Mouse (Mus musculus) adrenal gland, postnatal 25 days (tissue): Measurements from ENCODE around the gene Umps. TPM values are rescaled to one million over a fixed set of nuclear protein-coding genes. Genes with fewer than 3 reads are reported as not detected.

Experiments
- DNase-seq: peaks from one replicate; pipeline ENCODE4 v3.0.0; 2021; ENCODE audit warnings: mixed read lengths
- total RNA-seq: library from RNA; stranded (reverse); gene quantifications from 2 replicates; pipeline ENCODE4 v1.2.3, GENCODE M21; 2021

The Umps gene
- total RNA-seq, 1 experiment from 2014 or later = 48.2 TPM

DNA sequence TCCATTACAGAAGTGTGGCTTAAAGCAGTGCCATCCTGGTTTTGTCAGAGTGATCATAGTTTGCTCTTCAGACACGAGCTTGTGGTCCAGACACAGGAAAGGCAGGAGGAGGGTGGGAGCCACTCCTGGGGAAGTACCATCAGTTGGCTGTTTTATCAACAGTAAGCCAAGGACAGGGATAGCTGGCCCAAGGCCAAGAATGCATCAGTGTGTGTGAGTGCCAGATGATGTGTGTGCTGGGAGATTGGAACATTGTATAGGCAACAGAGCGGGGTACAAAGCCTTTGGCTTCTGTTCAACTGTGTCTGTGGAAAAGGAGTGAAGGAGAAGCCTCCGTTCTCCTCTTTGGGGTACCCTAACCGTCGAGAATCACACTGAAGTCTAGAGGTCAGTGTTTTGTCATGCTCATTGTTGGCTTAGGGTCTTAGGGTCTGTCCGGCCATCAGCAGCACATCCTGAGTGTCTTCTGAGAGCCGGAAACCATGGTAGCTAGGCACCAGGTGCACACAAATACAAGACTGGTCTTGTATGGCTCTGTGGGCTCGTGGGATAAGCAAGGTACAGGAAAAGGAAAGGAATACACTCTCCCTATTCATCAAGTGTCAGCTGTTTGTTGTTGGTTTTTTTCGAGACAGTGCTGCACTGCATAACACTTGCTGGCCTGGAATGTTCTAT, 37.9 kb downstream of the Umps start:
- peak; percentile 75 for DNase-seq

DNA sequence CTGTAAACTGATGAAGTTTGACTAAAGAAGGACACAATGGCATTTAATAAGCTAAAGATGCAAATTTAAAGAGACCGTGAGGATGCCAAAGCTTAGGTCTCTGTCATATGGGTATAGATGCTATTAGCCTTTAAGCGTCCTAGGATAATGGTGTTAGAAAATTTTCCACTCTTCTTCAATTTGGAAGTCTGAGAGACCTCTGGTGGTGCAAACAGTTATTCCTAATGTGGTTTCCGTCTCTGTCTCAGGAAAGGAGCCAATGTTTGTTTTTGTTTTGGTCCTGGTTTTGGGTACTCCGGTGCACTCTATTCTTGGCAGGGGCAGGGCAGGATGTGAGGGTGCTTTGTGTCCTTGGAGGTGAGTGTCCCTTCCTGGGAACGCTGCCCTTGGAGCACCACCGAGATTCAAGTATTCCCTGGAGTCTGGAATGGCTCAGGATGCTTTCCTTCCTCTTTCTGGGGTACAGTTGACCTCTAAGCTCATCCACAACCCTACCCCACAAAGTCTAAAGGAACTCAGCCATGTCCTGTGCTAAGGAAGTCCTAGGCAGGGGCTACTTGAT, 39.5 kb downstream of the Umps start:
- DNase-seq = no peak

DNA sequence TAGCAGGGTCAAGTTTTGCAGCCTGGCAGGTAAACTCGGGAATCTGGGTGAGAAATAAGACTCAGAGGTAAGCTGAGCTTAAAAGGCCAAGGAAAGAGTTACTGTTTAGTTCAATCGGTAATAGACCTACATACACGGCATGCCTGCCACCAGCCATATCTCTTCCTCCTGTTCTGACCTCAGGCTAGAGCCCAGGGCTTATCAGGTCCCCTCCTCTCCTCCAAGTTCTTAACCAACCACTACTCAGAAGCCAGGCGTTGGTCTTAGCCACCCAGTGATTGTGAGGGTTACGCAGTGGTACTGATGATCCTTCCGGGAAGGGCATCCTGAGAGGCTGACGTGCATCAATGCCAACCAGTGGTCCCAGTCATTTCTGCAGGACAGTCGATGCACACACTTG, 43.1 kb downstream of the Umps start:
- DNase-seq = no peak

DNA sequence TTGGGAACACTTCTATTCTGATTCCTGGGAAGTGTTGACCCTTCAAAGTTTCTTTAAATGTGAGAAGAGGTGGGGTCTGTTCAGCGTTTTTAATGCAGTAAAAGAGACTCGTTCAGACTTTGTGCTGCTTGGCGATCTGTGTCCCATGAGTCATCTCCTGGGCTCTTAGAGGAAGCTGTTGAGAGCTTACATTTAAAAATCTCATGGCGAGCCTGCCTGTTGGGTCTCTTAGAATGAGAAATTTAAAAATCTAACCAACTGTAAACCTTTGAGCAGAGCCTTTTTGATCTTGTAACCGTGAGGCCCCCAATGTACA, 43.9 kb downstream of the Umps start:
- no peak for DNase-seq

DNA sequence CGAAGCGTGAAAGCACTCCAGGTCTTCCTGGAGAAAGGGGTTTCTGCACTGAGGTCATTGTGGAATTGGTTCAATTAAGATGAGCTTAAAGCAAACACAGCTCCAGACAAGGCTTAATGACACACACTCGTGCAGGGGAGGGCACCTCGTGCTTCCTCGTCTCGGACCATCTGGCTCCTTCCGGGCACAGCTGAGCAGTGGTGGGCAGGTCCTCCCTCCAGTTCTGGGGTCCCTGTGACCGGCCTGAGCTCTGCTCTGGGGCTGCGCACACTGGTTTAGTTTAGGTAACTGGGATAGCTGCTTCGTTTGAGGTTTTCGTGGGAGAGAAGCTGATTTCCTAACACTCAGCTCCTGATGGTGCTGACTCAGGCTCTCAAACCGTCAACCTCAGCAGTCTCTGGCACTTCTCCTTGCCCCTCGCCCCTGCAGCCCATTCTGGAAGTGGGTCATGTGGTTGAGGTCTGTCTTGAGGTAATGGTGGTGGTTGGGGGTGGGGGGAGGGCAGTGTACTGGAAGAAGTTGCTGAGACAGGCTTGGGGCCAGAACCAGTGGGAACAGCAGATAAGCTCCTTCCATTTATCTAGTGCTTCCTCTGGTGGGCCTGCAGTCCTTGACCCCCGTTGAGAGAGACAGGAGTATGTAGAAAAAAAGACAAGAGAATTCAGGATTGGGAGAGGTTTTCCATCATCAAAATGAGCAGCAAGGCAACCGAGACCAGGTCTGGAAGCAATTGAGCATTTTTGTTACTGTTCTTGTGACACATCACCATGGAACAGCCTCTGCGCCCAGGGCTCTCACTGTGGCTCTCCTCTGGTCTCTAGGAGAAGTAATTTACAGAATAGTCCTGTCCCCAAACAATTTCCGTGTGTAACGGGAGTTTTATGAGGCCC, 44.5 kb downstream of the Umps start:
- no peak for DNase-seq

DNA sequence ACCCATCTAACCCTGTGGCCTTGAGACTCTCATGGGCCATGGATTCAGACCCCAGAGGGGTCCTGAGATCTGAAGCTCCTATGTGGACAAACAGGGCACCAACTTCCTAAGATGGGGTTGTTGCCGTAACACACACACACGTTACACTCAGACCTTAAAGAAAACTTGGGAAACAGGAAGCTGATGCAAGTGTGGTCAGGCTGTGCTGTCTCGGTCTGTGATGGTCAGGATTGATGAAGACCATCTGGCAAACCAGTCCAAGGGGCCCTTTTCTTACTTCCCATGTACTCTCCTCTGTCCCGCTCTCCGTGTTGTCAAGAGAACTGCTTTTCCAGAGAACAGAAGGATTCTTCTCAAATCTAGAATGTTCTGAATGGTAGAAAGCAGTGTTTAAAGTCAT, 45.3 kb downstream of the Umps start:
- DNase-seq = no peak

DNA sequence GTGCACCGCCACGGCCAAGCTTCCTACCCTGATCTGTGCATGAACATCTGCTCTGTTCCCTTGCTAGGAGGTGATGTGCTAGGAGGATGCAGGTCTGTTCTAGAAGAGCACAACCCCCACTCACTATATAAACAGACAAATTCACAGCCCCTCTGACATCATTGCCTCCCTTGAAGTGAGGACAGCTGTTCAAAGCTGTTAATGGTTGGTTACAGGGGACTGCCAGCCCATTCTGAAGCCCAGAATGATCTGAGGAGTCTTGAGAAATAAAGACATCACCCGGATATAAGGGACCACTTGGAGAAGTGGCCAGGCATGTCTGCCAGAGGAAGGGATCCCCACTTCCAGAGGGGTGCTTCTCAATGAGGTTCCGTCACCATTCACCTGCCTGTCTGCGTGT, 48.9 kb downstream of the Umps start:
- no peak for DNase-seq

DNA sequence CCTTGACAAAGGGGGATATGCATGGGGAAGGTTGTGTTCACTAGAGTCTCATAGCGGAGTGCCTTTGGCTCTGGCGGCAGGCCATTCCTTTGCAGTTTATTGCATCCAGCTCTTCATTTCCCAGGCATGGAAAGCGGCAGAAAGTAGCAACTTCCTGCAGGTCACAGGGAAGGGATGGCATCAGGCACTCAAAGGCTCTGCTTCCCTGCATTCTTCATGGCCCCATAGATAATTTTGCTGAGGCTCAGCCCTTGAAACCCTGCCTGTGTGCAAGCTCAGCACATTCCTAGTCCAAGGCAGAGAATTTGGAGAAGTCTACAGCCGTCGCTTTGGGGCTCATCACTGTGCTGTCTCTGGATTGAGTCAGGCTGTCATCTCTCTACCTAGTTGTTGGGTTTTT, 49.4 kb downstream of the Umps start:
- DNase-seq = peak; percentile 24

DNA sequence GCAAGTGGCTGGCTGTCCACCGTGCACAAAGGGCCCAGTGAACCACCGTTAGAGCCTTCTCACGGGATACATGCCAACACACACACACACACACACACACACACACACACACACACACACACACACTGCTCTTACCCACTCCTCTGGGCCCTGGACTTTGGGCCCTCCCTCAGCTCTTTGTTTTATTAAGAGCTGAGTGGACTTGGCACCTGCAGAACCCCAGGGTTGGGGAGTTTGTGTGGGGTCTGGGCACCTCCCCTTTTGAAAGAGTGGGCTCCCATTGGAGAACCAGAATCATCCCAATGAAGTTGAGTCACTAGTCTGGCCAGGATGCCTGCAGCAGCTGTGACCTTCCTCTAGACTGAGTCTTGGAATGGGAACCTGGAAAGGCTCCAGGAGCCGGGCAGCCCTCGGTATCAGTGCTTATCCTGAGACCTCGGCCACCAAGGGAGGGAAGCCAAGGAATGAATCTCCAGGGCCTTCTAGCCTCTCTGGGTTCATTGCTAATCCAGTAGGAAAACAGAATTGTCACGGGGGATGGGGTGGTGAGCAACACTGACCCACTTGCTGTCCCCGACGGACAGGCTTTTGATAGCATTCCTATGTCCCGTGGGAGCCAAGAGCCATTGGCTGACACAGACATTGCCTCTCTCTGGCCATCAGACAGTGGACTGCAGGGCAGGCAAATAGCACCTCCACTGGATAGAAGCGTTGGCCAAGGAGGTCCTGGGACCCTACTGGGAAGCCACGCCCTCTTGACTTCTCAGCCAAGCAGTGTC, 50.2 kb downstream of the Umps start:
- peak; percentile 88 for DNase-seq

DNA sequence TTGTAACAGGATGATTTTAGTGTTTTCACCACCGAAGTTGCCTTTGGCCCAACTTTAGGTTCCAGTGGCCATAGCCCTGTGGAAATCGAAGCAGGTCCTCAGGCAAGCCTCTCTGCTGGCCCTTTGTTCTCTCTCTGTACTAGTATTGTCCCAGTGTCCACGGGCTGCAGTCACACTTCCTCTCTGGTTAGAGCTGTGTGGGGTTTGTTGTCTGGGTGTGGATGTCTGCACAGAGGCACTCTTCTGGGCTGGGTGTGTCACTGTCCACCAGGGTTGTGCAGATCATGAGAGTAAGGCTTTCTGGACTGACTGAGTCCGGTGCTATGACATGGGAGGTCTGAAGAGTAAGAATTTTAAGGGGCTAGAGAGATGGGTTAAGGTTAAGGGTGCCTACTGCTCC, 51.8 kb downstream of the Umps start:
- DNase-seq = no peak

DNA sequence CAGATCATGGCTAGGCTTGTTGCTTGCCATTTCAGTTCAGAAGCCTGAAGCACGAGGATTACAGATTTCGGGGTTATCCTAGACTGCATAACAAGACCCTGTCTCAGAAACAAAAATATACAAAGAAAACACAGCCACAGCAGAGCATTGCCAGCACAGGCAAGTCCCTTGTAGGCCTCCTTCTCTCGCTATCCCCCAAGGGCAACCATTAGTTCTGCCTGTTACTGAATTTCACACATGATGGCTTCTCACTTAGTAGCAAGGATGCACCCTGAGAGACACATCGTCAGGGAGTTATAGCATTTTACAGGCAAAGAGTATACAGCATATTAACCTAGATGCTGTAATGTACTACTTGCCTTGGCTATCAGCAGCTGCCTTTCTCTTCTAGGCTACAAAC, 58.6 kb downstream of the Umps start:
- no peak for DNase-seq

Other genes with a start within 250 kb of the Umps start
- gene Muc13, start 173.0 kb downstream of the Umps start, total RNA-seq = not detected in 2 replicates
- gene Itgb5, start 137.4 kb downstream of the Umps start, total RNA-seq = 159 and 212 TPM in 2 replicates